Mouse (Mus musculus) embryonic facial prominence, embryonic 11.5 days (tissue): Measurements from ENCODE around the gene Gm11937. TPM values are rescaled to one million over a fixed set of nuclear protein-coding genes. Genes with fewer than 3 reads are reported as not detected.
"Not testable (repeated sequence)": the region's sequence is repeated elsewhere in the genome, so short reads cannot be mapped to it uniquely, and the experiment has no call there.

Experiments
- ATAC-seq: fragments of 200-750 bp; cut with Nextera tagmentation; replicated peaks from 2 replicates; pipeline ENCODE4 v1.8.0; 2017; ENCODE audit warnings: low read depth; ENCODE audit not compliant: insufficient number of reproducible peaks, low FRiP score, low TSS enrichment
- DNase-seq: peaks from one replicate; pipeline ENCODE4 v3.0.0-alpha.2; 2015; ENCODE audit warnings: low spot score
- H3K27ac ChIP-seq: fragments of 300-500 bp; sonication (generic); replicated peaks from 2 replicates; pipeline ENCODE4 v1.5.1; 2014; ENCODE audit warnings: mild to moderate bottlenecking, low read depth, low read length, control low read depth
- H3K27me3 ChIP-seq: fragments of 300-500 bp; sonication (generic); 2 replicates; pipeline ENCODE4 v1.6.1; 2014; ENCODE audit warnings: mild to moderate bottlenecking, low read length, moderate library complexity, mixed read lengths; ENCODE audit not compliant: control insufficient read depth, insufficient read depth
- H3K36me3 ChIP-seq: fragments of 300-500 bp; sonication (generic); replicated peaks from 2 replicates; pipeline ENCODE4 v1.6.1; 2014; ENCODE audit warnings: low read depth, mild to moderate bottlenecking, low read length, moderate library complexity, mixed read lengths; ENCODE audit not compliant: control insufficient read depth, insufficient read depth
- H3K4me1 ChIP-seq: fragments of 300-500 bp; sonication (generic); 2 replicates; pipeline ENCODE4 v1.6.1; 2014; ENCODE audit warnings: low read length, mixed read lengths; ENCODE audit not compliant: control insufficient read depth, insufficient read depth
- H3K4me2 ChIP-seq: fragments of 300-500 bp; sonication (generic); 2 replicates; pipeline ENCODE4 v1.6.1; 2014; ENCODE audit warnings: low read depth, mild to moderate bottlenecking, control low read depth, low read length, moderate library complexity
- H3K4me3 ChIP-seq: fragments of 300-500 bp; sonication (generic); 2 replicates; pipeline ENCODE4 v1.5.1; 2014; ENCODE audit warnings: low read depth, low read length, control low read depth
- H3K9ac ChIP-seq: fragments of 300-500 bp; sonication (generic); replicated peaks from 2 replicates; pipeline ENCODE4 v1.6.1; 2014; ENCODE audit warnings: mild to moderate bottlenecking, control low read depth, low read length
- H3K9me3 ChIP-seq: fragments of 300-500 bp; sonication (generic); replicated peaks from 2 replicates; pipeline ENCODE4 v1.6.1; 2016; ENCODE audit warnings: mild to moderate bottlenecking, low read length, inconsistent platforms, mixed read lengths; ENCODE audit not compliant: control insufficient read depth
- WGBS: fragments of 180-500 bp; shearing (Covaris S2); extraction: QIAGEN DNeasy Blood & Tissue Kit; methylation state at CpG from one replicate; pipeline ENCODE4 v1.1.7; 2014; 5-methylcytosine and 5-hydroxymethylcytosine counted together
- polyA plus RNA-seq: library from polyadenylated mRNA; unstranded; fragments of >200 nt; fragmentation: Nextera tagmentation; extraction: Ambion mirVana; gene quantifications from 2 replicates; pipeline ENCODE4 v1.2.1, GENCODE M21; 2014

Gene Gm11937
- polyA plus RNA-seq: not detected in 2 replicates

DNA sequence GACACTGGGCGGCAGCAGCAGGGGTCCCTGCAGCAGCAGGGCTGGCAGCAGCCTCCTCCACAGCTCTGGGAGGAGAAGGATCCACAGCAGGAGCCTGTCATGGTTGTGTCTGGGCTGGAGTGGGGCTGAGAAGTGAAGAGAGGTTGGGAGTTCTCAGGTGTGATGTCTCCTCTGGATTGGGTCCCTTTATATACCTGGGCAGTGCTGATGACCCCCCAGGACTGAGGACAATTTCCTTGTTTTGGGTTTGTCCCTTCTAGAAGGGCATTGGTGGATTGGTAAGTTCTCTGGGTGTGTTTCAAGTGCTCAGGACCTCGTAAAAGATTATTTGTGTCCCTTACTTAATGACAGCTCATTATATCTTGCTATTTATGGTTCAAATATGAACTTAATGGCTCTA is at the start of gene Gm11937:
Gm11937 (minus strand) TSS at position 101 of the 400 bp plus-strand sequence.
- not testable (repeated sequence) for ATAC-seq, DNase-seq, H3K4me2 ChIP-seq, H3K27me3 ChIP-seq, H3K9me3 ChIP-seq, H3K9ac ChIP-seq, H3K27ac ChIP-seq, H3K36me3 ChIP-seq, H3K4me3 ChIP-seq, H3K4me1 ChIP-seq
- 71% methylated on average over 1 of the region's 2 CpGs for WGBS

GRCm38 (mm10) chr11:99659256-99659655 is 49.3 kb upstream of the Gm11937 start:
- H3K36me3 ChIP-seq: no peaks in the 10 kb centered on the region
- ATAC-seq: no peak

GRCm38 (mm10) chr11:99658467-99659010 is 48.5 kb upstream of the Gm11937 start, which contains the start of gene Gm11563:
Gm11563 (minus strand) TSS chr11:99658960.
- not testable (repeated sequence) for H3K27me3 ChIP-seq, H3K27ac ChIP-seq, H3K9me3 ChIP-seq, H3K36me3 ChIP-seq, H3K4me1 ChIP-seq, H3K4me3 ChIP-seq, ATAC-seq, H3K4me2 ChIP-seq, H3K9ac ChIP-seq, DNase-seq
- 61% methylated on average over 10 of the region's 10 CpGs for WGBS

More at GRCm38 (mm10) chr11:99659256-99659655, 49.3 kb upstream of the Gm11937 start:
- Histone ChIP-seq H3K27ac (no peak overlapping the region), H3K9me3 (no peaks in the 10 kb centered on the region), H3K4me3 (no peak overlapping the region), H3K4me2 (no peak overlapping the region), H3K4me1 (no peaks in the 10 kb centered on the region), H3K27me3 (no peaks in the 10 kb centered on the region), H3K9ac (no peak overlapping the region)
- WGBS: 86% methylated on average over 4 of the region's 4 CpGs
- DNase-seq: no peak

DNA sequence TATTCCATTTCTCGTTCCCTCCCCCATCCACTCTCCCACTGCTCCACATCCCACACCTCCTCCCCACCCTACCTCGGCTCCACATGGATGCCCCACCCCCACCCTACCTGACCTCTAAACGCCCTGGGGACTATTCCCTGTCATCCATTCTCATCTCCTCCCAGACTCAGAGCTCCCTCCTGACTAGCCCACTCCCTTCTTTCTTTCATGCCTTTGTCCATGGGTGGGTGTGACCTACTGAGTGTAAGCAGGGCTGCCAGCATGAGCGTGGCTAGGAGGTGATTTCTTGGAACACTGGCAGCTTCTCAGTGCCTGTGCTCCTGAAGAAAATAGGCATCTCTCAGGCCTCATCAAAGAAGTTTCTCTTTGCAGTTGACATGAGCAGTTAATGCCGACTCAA is 47.1 kb upstream of the Gm11937 start:
- Histone ChIP-seq H3K27ac (no peak overlapping the region), H3K4me1 (no peaks in the 10 kb centered on the region), H3K9me3 (no peaks in the 10 kb centered on the region), H3K4me3 (no peak overlapping the region), H3K4me2 (no peak overlapping the region), H3K27me3 (no peaks in the 10 kb centered on the region), H3K9ac (no peak overlapping the region), H3K36me3 (no peaks in the 10 kb centered on the region)
- 44% methylated on average over 5 of the region's 5 CpGs for WGBS
- no peak for ATAC-seq
- no peak for DNase-seq

GRCm38 (mm10) chr11:99650136-99650535 is 40.1 kb upstream of the Gm11937 start, which contains the start of gene Gm11555:
Gm11555 (minus strand) TSS chr11:99650236.
- DNase-seq: no peak
- 88% methylated on average over 2 of the region's 2 CpGs for WGBS

GRCm38 (mm10) chr11:99646444-99646843 is 36.5 kb upstream of the Gm11937 start:
- Histone ChIP-seq H3K27me3 (no peaks in the 10 kb centered on the region), H3K36me3 (no peaks in the 10 kb centered on the region), H3K9me3 (no peaks in the 10 kb centered on the region), H3K4me3 (no peak overlapping the region), H3K27ac (no peak overlapping the region), H3K4me1 (no peaks in the 10 kb centered on the region), H3K9ac (no peak overlapping the region), H3K4me2 (no peak overlapping the region)
- no peak for ATAC-seq
- WGBS: 82% methylated on average over 15 of the region's 15 CpGs
- DNase-seq: no peak

More at GRCm38 (mm10) chr11:99650136-99650535, 40.1 kb upstream of the Gm11937 start, which contains the start of gene Gm11555:
- H3K4me1 ChIP-seq: no peaks in the 10 kb centered on the region
- H3K27ac ChIP-seq: no peak within 1 kb of the TSS
- H3K27me3 ChIP-seq: no peaks in the 10 kb centered on the region
- no peaks in the 10 kb centered on the region for H3K9me3 ChIP-seq
- ATAC-seq: no peak
- H3K36me3 ChIP-seq: no peaks in the 10 kb centered on the region
- H3K4me2 ChIP-seq: no peak within 1 kb of the TSS
- no peak within 1 kb of the TSS for H3K4me3 ChIP-seq
- H3K9ac ChIP-seq: no peak within 1 kb of the TSS

DNA sequence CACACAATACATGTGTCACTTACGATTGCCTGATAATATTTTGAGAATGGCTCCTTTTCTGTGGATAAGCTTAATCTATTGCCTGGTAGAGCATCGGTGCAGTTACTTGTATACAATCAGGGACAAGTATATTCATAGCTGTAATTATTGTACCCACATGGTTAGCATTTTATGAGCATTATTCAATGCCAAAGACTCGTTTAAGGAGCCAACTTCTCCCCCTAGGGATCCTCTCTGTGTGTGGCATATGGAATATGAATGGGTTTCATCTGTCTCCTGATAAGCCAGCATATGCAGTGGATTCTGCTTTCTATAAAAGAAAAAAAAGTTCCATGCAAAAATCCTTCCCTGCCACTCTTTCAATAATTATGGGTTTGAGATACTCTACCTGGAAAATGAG is 34.4 kb upstream of the Gm11937 start:
- WGBS: 78% methylated on average over 3 of the region's 3 CpGs
- no peak for ATAC-seq

DNA sequence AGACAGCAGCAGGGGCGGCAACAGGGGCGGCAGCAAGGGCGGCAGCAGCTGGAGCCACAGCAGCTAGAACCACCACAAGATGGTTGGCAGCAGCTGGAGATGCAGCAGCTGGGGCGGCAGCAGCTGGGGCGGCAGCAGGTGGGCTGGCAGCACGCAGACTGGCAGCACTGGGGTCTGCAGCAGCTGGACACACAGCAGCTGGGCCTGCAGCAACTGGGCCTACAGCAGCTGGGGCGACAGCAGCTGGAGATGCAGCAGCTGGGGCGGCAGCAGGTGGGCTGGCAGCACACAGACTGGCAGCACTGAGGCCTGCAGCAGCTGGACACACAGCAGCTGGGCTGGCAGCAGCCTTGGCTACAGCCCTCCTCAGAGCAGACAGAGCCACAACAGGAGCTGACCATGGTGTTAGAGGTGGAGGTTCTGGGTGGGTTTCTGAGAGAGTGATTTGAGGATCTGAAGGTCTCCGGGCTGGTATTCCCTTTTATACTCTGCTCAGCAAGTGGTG is 33.7 kb upstream of the Gm11937 start, which contains the start of gene Krtap4-7:
Krtap4-7 (minus strand) TSS at position 455 of the 505 bp plus-strand sequence.
- H3K4me1 ChIP-seq, H3K4me2 ChIP-seq, H3K4me3 ChIP-seq, H3K9me3 ChIP-seq, H3K9ac ChIP-seq, DNase-seq, H3K27ac ChIP-seq, ATAC-seq, H3K27me3 ChIP-seq, H3K36me3 ChIP-seq: not testable (repeated sequence)
- WGBS: 88% methylated on average over 9 of the region's 9 CpGs

More for the DNA sequence above, 34.4 kb upstream of the Gm11937 start:
- no peak for DNase-seq
- no peak overlapping the region for H3K9ac ChIP-seq
- no peaks in the 10 kb centered on the region for H3K4me1 ChIP-seq
- no peak overlapping the region for H3K4me2 ChIP-seq
- no peaks in the 10 kb centered on the region for H3K36me3 ChIP-seq
- H3K27ac ChIP-seq: no peak overlapping the region
- H3K27me3 ChIP-seq: no peaks in the 10 kb centered on the region
- no peaks in the 10 kb centered on the region for H3K9me3 ChIP-seq
- no peak overlapping the region for H3K4me3 ChIP-seq
